Comparison of ENCODE assay signal across 8 mouse cellular contexts in genomic region chr11:115421328-115421727, GRCm38 (mm10). TPM values are rescaled to one million over a fixed set of nuclear protein-coding genes. Genes with fewer than 3 reads are reported as not detected.
DNase-seq lines count a peak whose midpoint lies in the region; ATAC-seq and TF ChIP-seq lines count a peak whose summit lies in the region.

No protein-coding gene starts in this region.

- H3K36me3 ChIP-seq in heart, postnatal 0 days (replicated peaks; ENCODE audit: control insufficient read depth, insufficient read depth, low read length): peaks cover 43% of the 10 kb centered on the region
- no peaks in the 10 kb centered on the region for H3K36me3 ChIP-seq in hindbrain, embryonic 11.5 days (ENCODE audit: control insufficient read depth, insufficient read depth, low read length)
- H3K36me3 ChIP-seq in midbrain, embryonic 12.5 days: peaks cover 42% of the 10 kb centered on the region

- no peak for TF ChIP-seq EP300 in heart, postnatal 0 days (IDR thresholded peaks at IDR 0.05; ENCODE audit: low read depth)

- H3K27me3 ChIP-seq in heart, postnatal 0 days (ENCODE audit: control insufficient read depth, insufficient read depth, low read length): no peaks in the 10 kb centered on the region
- H3K27me3 ChIP-seq in hindbrain, embryonic 11.5 days (ENCODE audit: control insufficient read depth, insufficient read depth, low read length): no peaks in the 10 kb centered on the region
- no peaks in the 10 kb centered on the region for H3K27me3 ChIP-seq in midbrain, embryonic 12.5 days

- no peak for ATAC-seq in heart, postnatal 0 days (ENCODE audit: insufficient read depth, low read depth)
- no peak for ATAC-seq in hindbrain, embryonic 11.5 days (ENCODE audit: low FRiP score)
- ATAC-seq in midbrain, embryonic 12.5 days (ENCODE audit: low FRiP score, low read depth): no peak

- H3K9me3 ChIP-seq in heart, postnatal 0 days (replicated peaks; ENCODE audit: control insufficient read depth, low read length): no peaks in the 10 kb centered on the region
- H3K9me3 ChIP-seq in hindbrain, embryonic 11.5 days (ENCODE audit: control insufficient read depth, low read length): no peaks in the 10 kb centered on the region
- H3K9me3 ChIP-seq in midbrain, embryonic 12.5 days: no peaks in the 10 kb centered on the region

- H3K4me3 ChIP-seq in heart, postnatal 0 days (ENCODE audit: low read depth, low read length): peak overlapping the region; percentile 87
- peak overlapping the region; percentile 82 for H3K4me3 ChIP-seq in cortical plate, adult 2 months (ENCODE audit: insufficient read depth, low read length)
- 0 out of 2 replicates have a peak overlapping the region, but pooled peaks have one; percentile 6 for H3K4me3 ChIP-seq in hindbrain, embryonic 11.5 days (ENCODE audit: low read depth, low read length)
- H3K4me3 ChIP-seq in midbrain, embryonic 12.5 days: peak overlapping the region; percentile 62

- no peak for DNase-seq in heart, postnatal 0 days (ENCODE audit: low spot score)
- no peak for DNase-seq in heart, adult 8-10 months (ENCODE audit: low spot score)
- DNase-seq in hindbrain, embryonic 11.5 days (ENCODE audit: low spot score): no peak
- DNase-seq in thymus, postnatal 14 days: no peak
- no peak for DNase-seq in right cerebral cortex, postnatal 25 days
- DNase-seq in cerebellum, postnatal 25 days: no peak

- H3K27ac ChIP-seq in heart, postnatal 0 days (ENCODE audit: low read depth): no peak overlapping the region
- no peak overlapping the region for H3K27ac ChIP-seq in cortical plate, adult 2 months (ENCODE audit: insufficient read depth, low read length)
- no peak overlapping the region for H3K27ac ChIP-seq in hindbrain, embryonic 11.5 days (ENCODE audit: low read depth, low read length)
- H3K27ac ChIP-seq in midbrain, embryonic 12.5 days (replicated peaks): no peak overlapping the region

- H3K9ac ChIP-seq in heart, postnatal 0 days (replicated peaks; ENCODE audit: low read depth, low read length): 0 out of 2 replicates have a peak overlapping the region, but pooled peaks have one; percentile 92
- H3K9ac ChIP-seq in hindbrain, embryonic 11.5 days (ENCODE audit: low read depth, low read length): 0 out of 2 replicates have a peak overlapping the region, but pooled peaks have one; percentile 2
- H3K9ac ChIP-seq in midbrain, embryonic 12.5 days (replicated peaks): peak overlapping the region; percentile 87

- no peak for TF ChIP-seq CTCF in heart, postnatal 0 days (IDR thresholded peaks at IDR 0.05; ENCODE audit: low read depth)
- no peak for TF ChIP-seq CTCF in cortical plate, adult 2 months (IDR thresholded peaks at IDR 0.05; ENCODE audit: extremely low read depth, insufficient read depth, low read length)

- H3K4me2 ChIP-seq in heart, postnatal 0 days (ENCODE audit: low read depth, low read length): peak overlapping the region; percentile 94
- H3K4me2 ChIP-seq in hindbrain, embryonic 11.5 days (replicated peaks; ENCODE audit: low read depth, low read length): peak overlapping the region; percentile 18
- H3K4me2 ChIP-seq in midbrain, embryonic 12.5 days (replicated peaks): peak overlapping the region; percentile 98

- WGBS in heart, postnatal 0 days: 52% methylated on average over 1 of the region's 1 CpGs
- WGBS in hindbrain, embryonic 11.5 days: 71% methylated on average over 1 of the region's 1 CpGs
- 72% methylated on average over 1 of the region's 1 CpGs for WGBS in midbrain, embryonic 12.5 days

- H3K4me1 ChIP-seq in heart, postnatal 0 days (ENCODE audit: control insufficient read depth, insufficient read depth): peaks cover 35% of the 10 kb centered on the region
- H3K4me1 ChIP-seq in cortical plate, adult 2 months (ENCODE audit: control insufficient read depth, insufficient read depth, low read length): peaks cover 5% of the 10 kb centered on the region; the same call in 1 of the 2 replicates
- peaks cover 9% of the 10 kb centered on the region for H3K4me1 ChIP-seq in hindbrain, embryonic 11.5 days (replicated peaks; ENCODE audit: control insufficient read depth, insufficient read depth, low read length)
- peaks cover 30% of the 10 kb centered on the region for H3K4me1 ChIP-seq in midbrain, embryonic 12.5 days

- no peak for TF ChIP-seq POLR2A in cortical plate, adult 2 months (IDR thresholded peaks at IDR 0.05; ENCODE audit: extremely low read depth, insufficient read depth, low read length)

RNA-seq across cellular contexts. Expression of gene Kctd2, which starts 1.4 kb away (rescaled TPM):
- total RNA-seq in heart, postnatal 0 days (2014; rRNA removed; ENCODE audit: low replicate concordance): 8.3 and 8.4 TPM in 2 replicates
- polyA plus RNA-seq in heart, postnatal 0 days (2015; fragmentation: Nextera tagmentation; extraction: Ambion mirVana): 15.1 and 15.6 TPM in 2 replicates
- total RNA-seq in heart, adult 8-10 months (2022): 10 to 100 TPM; 29.3 to 34.0 (median 29.7) TPM
- polyA plus RNA-seq in cortical plate, adult 2 months (2012; rRNA removed): 75.0 and 81.1 TPM in 2 replicates
- 21.0 and 27.5 TPM in 2 replicates for polyA plus RNA-seq in hindbrain, embryonic 11.5 days (2014; fragmentation: Nextera tagmentation; extraction: Ambion mirVana)
- 32.0 and 40.4 TPM in 2 replicates for polyA plus RNA-seq in midbrain, embryonic 12.5 days (2016; fragmentation: Nextera tagmentation; extraction: Ambion mirVana)

RNA-seq across cellular contexts. Expression of gene Atp5h, which starts 1.6 kb away (rescaled TPM):
- 991 and 1,040 TPM in 2 replicates for total RNA-seq in heart, postnatal 0 days (2014; rRNA removed; ENCODE audit: low replicate concordance)
- 4,106 and 4,345 TPM in 2 replicates for polyA plus RNA-seq in heart, postnatal 0 days (2015; fragmentation: Nextera tagmentation; extraction: Ambion mirVana)
- 1,000 to 10,000 TPM; 2,233 to 2,384 (median 2,275) TPM for total RNA-seq in heart, adult 8-10 months (2022)
- polyA plus RNA-seq in cortical plate, adult 2 months (2012; rRNA removed): 720 and 722 TPM in 2 replicates
- polyA plus RNA-seq in hindbrain, embryonic 11.5 days (2014; fragmentation: Nextera tagmentation; extraction: Ambion mirVana): 899 and 905 TPM in 2 replicates
- polyA plus RNA-seq in midbrain, embryonic 12.5 days (2016; fragmentation: Nextera tagmentation; extraction: Ambion mirVana): 873 and 889 TPM in 2 replicates

RNA-seq across cellular contexts. Expression of gene Mrpl58, which starts 17.8 kb away (rescaled TPM):
- total RNA-seq in heart, postnatal 0 days (2014; rRNA removed; ENCODE audit: low replicate concordance): 107 and 285 TPM in 2 replicates
- polyA plus RNA-seq in heart, postnatal 0 days (2015; fragmentation: Nextera tagmentation; extraction: Ambion mirVana): 224 and 232 TPM in 2 replicates
- 100 to 1,000 TPM; 139 to 160 (median 146) TPM for total RNA-seq in heart, adult 8-10 months (2022)
- 121 and 124 TPM in 2 replicates for polyA plus RNA-seq in cortical plate, adult 2 months (2012; rRNA removed)
- 226 and 243 TPM in 2 replicates for polyA plus RNA-seq in hindbrain, embryonic 11.5 days (2014; fragmentation: Nextera tagmentation; extraction: Ambion mirVana)
- 234 and 265 TPM in 2 replicates for polyA plus RNA-seq in midbrain, embryonic 12.5 days (2016; fragmentation: Nextera tagmentation; extraction: Ambion mirVana)

RNA-seq across cellular contexts. Expression of gene Trim80, which starts 19.0 kb away (rescaled TPM):
- total RNA-seq in heart, postnatal 0 days (2014; rRNA removed; ENCODE audit: low replicate concordance): not detected in 2 replicates
- polyA plus RNA-seq in heart, postnatal 0 days (2015; fragmentation: Nextera tagmentation; extraction: Ambion mirVana): 0.18 and 0.26 TPM in 2 replicates
- under 1 TPM in 1 of 4 experiments, not detected in 3; 0.16 TPM for total RNA-seq in heart, adult 8-10 months (2022)
- polyA plus RNA-seq in cortical plate, adult 2 months (2012; rRNA removed): not detected in 2 replicates
- not detected in 2 replicates for polyA plus RNA-seq in hindbrain, embryonic 11.5 days (2014; fragmentation: Nextera tagmentation; extraction: Ambion mirVana)
- not detected in 2 replicates for polyA plus RNA-seq in midbrain, embryonic 12.5 days (2016; fragmentation: Nextera tagmentation; extraction: Ambion mirVana)

RNA-seq across cellular contexts. Expression of gene Cdr2l, which starts 39.6 kb away (rescaled TPM):
- 23.1 and 26.7 TPM in 2 replicates for total RNA-seq in heart, postnatal 0 days (2014; rRNA removed; ENCODE audit: low replicate concordance)
- 5.2 and 5.6 TPM in 2 replicates for polyA plus RNA-seq in heart, postnatal 0 days (2015; fragmentation: Nextera tagmentation; extraction: Ambion mirVana)
- total RNA-seq in heart, adult 8-10 months (2022): 1 to 10 TPM; 4.1 to 5.3 (median 4.8) TPM
- polyA plus RNA-seq in cortical plate, adult 2 months (2012; rRNA removed): 20.6 and 21.5 TPM in 2 replicates
- 19.0 and 20.0 TPM in 2 replicates for polyA plus RNA-seq in hindbrain, embryonic 11.5 days (2014; fragmentation: Nextera tagmentation; extraction: Ambion mirVana)
- 32.4 and 36.6 TPM in 2 replicates for polyA plus RNA-seq in midbrain, embryonic 12.5 days (2016; fragmentation: Nextera tagmentation; extraction: Ambion mirVana)

Comparison
In these comparisons a context has a peak if more than half of its experiments do, and no peak if none do; other contexts are left out.
1. H3K4me2 ChIP-seq: peak in every context shown above with its lines; median percentile 98 in midbrain, embryonic 12.5 days; 94 in heart, postnatal 0 days; 18 in hindbrain, embryonic 11.5 days.
2. H3K4me3 ChIP-seq: peak in every context shown above with its lines; median percentile 87 in heart, postnatal 0 days; 82 in cortical plate, adult 2 months; 62 in midbrain, embryonic 12.5 days; 6 in hindbrain, embryonic 11.5 days.
3. H3K9ac ChIP-seq: peak in every context shown above with its lines; median percentile 92 in heart, postnatal 0 days; 87 in midbrain, embryonic 12.5 days; 2 in hindbrain, embryonic 11.5 days.